Mouse (Mus musculus) fat pad, adult 2 months (tissue): ENCODE data around the gene Fam107a.
A peak's percentile ranks its signal among the peaks of the same experiment; 100 is the strongest.
"Not testable (repeated sequence)": the region's sequence is repeated elsewhere in the genome, so short reads cannot be mapped to it uniquely, and the experiment has no call there.

ENCODE experiments used
- DNase-seq: peaks from one replicate; pipeline ENCODE4 v3.0.0-alpha.2; 2011; ENCODE audit warnings: low read depth, low spot score; ENCODE audit errors: extremely low read depth

Gene Fam107a

GRCm38 (mm10) chr14:8316366-8317193, 1.2 kb downstream of the Fam107a start:
- no peak for DNase-seq

DNA sequence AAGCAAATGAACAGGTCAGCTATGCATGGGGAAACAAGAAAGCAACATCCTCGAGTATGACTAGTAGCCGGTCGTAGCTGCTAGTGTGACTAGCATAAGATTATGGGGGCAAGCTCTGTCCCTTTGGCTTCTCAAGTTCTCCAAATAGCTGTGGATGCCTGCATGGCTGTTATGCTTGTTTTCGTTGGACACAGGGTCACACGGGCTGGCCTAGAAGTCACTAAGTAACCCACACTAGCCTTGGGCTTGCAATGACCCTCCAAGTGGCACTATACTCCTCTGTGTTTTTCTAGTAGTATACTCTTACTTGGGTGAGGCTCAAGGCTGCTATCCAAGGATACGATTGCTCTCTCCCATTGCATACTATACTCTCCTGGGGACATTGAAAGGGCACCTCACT, 2.7 kb downstream of the Fam107a start:
- no peak for DNase-seq

GRCm38 (mm10) chr14:8314536-8314935, 3.3 kb downstream of the Fam107a start:
- DNase-seq = no peak

DNA sequence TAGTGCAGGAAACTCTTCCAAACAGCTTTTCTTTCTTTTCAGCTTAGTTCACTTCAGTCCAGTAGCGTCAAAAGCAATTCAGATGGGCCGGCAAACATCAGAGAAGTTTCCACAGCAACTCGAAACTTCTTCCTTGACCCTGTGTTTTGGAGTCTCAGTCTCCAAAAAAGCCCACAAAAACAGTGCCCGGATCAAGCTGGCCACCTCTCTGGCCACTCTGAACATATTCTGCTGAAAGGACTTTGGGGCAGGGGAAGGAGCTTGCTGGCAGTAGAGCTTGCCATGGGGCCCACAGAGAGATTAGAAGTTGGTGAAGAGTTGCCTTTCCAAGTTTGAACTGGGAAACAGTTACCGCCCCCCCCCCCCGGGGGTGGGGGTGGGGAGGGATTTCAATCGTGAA, 3.9 kb downstream of the Fam107a start:
- no peak for DNase-seq

DNA sequence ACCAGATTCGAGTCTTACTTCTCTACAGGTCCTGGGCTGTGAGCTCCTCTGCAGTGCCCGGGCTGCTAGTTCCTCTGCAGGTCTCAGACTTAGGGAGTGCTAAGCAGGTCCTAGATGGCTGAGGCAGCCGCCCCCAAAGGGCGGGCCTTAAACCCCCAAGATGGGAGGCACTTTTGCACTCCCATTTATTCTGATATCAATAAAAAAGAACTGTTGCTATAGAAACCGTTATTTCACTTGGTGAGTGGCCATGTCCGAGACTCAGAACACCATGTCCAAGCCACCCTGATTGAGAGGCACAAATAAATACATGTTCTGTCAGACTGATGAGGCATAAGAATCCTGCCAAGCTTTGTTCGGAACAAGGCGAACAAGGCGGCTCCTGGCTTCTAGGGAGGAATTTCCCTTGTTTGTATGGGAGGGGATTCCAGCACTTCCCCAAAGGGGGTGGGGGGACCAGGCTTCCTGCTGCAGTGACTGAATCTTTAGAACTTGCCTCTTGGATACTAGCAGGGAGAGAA, 8.1 kb downstream of the Fam107a start:
- no peak for DNase-seq

DNA sequence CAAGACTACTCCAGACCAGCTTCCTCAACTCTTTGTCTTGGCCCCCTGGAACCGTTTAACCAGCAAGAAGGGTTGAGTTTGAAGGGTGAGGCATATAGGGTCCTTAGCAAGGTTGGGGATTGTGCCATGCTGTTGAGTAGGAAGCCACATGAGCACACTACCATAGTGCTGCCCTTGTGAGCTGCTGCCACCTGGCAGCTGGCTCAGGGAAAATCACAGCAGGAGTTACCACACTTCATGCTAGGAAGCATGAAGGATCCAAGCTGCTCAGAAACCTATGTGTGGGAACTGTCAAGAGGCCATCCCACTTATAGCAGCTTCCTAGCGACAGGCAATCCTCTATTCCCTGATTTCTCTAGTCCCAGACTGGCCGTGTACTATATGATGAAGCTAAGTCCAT, 9.2 kb downstream of the Fam107a start:
- no peak for DNase-seq

DNA sequence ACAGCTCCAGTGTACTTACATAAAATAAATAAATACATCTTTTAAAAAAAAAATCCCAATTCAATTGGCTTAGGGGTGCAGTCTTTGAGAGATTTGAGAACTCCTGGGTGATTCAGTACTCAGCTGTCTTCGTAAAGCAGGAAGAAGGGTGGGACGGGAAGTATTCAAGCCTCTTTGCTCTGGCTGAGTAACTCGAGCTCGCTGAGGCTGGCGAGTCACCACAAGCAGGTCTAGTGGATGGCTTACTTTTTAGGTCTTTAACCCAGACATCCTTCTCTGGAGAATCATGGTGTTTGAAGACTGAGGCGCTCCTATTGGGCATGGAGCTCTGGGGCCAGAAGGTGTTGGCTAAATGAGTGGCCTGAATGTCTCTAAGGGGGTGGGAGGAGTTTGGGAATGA, 10.9 kb downstream of the Fam107a start:
- no peak for DNase-seq

DNA sequence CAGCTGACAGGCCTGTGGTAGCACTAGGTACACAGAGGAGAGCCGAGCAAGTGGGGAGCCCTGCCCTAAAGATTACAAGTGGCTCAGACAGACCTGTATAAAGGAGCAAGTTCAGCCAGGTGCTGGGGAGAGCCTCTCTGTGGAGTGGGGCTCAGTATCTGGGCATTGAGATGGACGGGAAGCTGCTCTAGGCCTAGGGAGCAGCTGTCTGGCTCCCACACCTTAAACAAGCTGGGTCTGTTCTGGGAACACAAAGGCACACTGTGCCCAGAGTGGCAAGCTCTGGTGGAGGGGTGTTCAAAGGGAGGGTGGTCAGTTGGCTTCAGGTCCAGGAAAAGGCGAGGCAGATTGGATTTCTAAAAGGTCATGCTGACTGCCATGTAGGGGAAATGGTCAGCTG, 12.8 kb downstream of the Fam107a start:
- DNase-seq = no peak

DNA sequence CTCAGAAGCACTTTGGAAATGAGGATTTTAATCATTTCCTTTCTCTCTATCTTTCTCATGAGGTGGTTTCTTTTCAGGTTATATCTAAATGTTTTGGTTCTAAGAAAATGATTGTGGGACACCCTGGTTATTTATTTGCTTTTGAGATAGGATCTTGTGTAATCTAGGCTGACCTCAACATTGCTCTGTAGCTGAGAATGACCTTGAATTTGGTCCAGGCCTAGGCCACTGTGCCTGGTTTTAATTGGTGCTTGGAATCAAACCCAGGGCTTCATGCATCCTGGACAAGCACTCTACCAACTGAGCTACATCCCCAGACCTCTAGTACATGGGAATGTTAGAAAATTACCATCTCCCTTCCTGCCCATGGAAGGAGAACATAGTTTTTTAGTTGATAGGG, 13.7 kb downstream of the Fam107a start:
- DNase-seq = no peak

- no peak for DNase-seq
Observed at GRCm38 (mm10) chr14:8302687-8303086, 15.1 kb downstream of the Fam107a start.

- no peak for DNase-seq
Observed at GRCm38 (mm10) chr14:8300281-8300680, 17.5 kb downstream of the Fam107a start.

DNA sequence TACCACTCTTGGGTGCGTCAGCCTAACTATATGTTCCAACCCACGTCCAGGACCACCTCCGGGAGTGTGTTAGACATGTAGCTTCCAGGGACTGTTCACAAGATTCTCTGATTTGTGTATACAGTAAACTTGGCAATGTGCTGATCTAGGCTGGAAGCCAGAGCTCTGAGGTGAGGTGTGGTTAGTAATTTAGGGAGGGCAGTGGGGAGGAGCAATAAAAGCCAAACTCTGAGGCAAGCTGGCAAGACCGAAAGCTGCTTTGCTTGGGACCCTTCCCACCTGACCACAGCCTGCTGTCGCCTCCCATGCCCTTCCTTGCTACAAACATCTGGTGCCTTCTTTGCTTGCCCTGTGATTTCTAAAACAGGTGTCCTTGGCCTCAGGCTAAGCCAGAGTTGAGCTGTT, 19.9 kb downstream of the Fam107a start:
- peak; percentile 30 for DNase-seq

DNA sequence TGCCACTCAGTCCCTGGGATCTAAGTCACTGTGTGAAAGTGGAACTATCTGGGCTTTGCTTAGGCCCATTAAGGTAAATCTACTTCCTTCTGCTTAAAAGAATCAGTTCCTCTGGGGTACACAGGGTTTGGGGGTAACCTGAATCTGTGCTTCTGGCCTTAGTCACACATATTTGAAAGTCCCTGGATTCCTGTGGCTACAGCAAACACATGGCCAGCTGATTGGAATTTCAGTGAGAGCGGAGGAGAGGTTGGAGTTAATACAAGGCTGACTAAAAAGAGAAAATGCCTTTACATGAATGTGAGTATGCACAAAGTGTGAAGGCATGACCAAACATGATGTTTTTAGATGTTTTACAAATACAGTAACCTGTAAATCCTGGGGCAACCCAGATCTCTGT, 23.6 kb downstream of the Fam107a start:
- DNase-seq = no peak

DNA sequence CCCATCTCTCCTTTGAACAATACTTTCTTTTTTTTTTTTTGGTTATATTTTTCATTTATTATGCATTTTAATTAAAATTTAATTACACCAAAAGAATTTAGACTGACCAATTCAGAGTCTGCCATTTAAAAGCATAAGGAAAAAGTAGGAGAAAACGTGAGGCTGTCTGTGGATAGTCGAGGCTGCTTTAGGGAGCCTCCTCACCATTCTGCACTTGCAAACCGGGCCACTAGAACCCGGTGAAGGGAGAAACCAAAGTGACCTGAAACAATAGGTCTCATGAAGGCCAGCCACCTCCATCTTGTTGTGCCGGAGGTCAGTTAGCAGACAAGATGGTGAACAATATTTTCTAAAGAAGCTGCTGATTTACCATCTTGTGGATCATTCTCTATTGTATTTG, 31.2 kb downstream of the Fam107a start:
- not testable (repeated sequence) for DNase-seq

GRCm38 (mm10) chr14:8283784-8284183, 34.0 kb downstream of the Fam107a start:
- no peak for DNase-seq

DNA sequence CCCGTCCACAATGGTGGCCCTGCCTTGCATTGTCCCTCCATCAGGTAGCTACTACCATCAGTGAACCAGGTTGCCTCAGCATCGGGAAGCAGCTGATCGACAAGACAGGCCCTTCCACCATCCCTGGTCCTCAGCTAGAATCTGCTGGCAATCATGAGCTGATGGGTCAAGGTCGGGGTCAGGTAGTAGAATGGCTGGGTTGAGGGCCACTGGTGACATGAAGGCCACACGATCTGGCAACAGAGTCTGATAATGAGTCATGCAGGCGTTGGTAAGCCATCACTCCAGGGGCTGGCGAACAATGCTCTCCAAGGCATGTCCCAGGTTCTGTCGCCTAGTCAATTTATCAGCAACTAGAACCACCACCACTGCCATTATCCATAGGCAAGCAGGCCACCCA, 46.5 kb downstream of the Fam107a start:
- DNase-seq = not testable (repeated sequence)

DNA sequence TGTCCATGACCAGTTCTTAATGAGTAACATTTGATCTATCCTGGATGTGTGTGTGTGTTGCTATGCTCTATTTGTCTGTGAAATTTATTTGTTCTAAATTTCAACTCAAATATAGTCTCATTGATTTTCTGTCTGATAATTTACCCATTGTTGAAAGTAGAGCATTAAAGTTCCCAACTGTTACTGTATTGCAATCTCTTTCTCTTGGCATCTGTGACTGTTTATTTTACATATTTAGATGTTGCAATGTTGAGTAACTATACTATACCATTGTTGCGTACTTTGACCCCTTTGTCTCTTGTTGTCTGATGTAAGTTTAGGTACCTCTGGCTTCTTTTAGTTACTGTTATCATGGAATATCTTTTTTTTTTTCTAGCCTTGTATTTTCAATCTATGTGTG, 53.4 kb downstream of the Fam107a start:
- no peak for DNase-seq

DNA sequence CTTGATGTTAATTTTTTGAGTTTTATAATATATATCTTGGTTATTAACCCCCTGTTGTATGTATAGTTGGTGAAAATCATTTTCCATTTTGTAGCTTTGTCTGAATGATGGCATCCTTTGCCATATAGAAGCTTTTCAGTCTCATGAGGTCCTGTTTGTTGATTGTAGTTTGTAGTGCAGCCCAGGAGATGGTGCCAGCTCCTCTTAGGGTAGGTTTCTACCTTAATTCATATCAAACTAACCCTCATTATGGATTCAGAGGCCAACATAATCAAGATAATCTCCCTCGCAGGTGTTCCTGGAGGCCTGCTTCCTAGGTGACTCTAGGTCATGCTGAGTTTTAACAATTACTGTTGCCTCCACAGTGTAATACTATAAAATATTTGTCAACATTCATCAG, 55.6 kb downstream of the Fam107a start:
- no peak for DNase-seq

- peak; percentile 73 for DNase-seq
Observed at GRCm38 (mm10) chr14:8260214-8260613, 57.6 kb downstream of the Fam107a start.

DNA sequence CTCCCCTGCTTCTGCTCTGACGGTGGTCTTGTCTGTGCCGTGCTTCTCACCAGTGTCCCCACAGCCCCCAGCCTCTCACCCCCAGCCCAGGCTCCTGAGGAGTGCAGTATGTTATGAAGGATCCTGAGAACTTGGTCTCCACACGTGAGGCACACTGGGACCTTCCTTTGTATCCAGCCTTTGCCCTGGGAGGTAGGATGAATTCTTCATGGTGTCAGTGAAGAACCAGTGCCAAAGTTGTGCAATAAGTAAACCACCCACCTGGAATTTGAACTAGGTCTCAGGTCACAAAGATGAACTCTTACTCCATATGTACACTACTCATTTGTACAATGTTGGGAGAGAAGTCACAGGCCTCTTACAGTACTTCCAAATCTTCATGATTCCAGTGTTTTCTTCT, 58.7 kb downstream of the Fam107a start, which contains the start of gene Acox2:
Gene Acox2, minus strand, starts transcription at position 188 of the 400 bp plus-strand sequence.
- DNase-seq = peak; percentile 85

GRCm38 (mm10) chr14:8258752-8259151, 59.1 kb downstream of the Fam107a start:
- peak; percentile 84 for DNase-seq

DNA sequence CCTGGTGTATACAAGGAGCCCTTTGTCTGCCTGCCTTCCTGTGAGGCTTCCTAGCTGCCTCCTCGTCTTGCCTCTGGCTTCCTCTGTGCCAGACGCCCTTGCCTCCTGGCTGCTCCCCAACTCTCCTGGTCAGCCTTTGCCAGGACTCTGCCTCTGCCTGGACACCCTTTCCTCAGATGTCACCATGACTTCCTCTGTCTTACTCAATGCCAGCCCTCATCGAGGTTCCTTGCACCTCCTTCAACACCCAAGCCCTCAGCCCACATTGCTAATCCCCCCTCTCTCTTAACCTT, 59.5 kb downstream of the Fam107a start:
- DNase-seq = peak; percentile 52
